8 mouse cellular contexts compared by ENCODE assay signal in genomic region chr8:3515771-3516417, GRCm38 (mm10). TPM values are rescaled to one million over a fixed set of nuclear protein-coding genes. Genes with fewer than 3 reads are reported as not detected.
DNase-seq lines count a peak whose midpoint lies in the region; ATAC-seq and TF ChIP-seq lines count a peak whose summit lies in the region.

No protein-coding gene starts in this region.

- no peaks in the 10 kb centered on the region for H3K9me3 ChIP-seq in forebrain, embryonic 14.5 days (replicated peaks; ENCODE audit: control insufficient read depth, low read length)
- H3K9me3 ChIP-seq in hindbrain, embryonic 14.5 days (ENCODE audit: control insufficient read depth, low read length), result no peaks in the 10 kb centered on the region

- DNase-seq in gastrocnemius, adult 18-20 months (ENCODE audit: low spot score), result peak; percentile 16
- no peak for DNase-seq in gastrocnemius, postnatal 14 days
- peak; percentile 48 for DNase-seq in forebrain, embryonic 14.5 days (ENCODE audit: low spot score)
- DNase-seq in hindbrain, embryonic 14.5 days (ENCODE audit: low spot score), result peak; percentile 53
- peak; percentile 49 to 52 for DNase-seq in layer of hippocampus, postnatal 36 days
- DNase-seq in lung, postnatal 25 days (ENCODE audit: low spot score), result peak; percentile 41
- DNase-seq in right cerebral cortex, postnatal 10 days (ENCODE audit: low spot score in 2 of 2), result peak; percentile 76 to 85

- H3K4me1 ChIP-seq in bone marrow, adult 2 months (ENCODE audit: control insufficient read depth, insufficient read depth, low read length), result no peaks in the 10 kb centered on the region; the same call in 1 of the 2 replicates
- H3K4me1 ChIP-seq in forebrain, embryonic 14.5 days (ENCODE audit: control insufficient read depth, insufficient read depth, low read length), result no peaks in the 10 kb centered on the region
- H3K4me1 ChIP-seq in hindbrain, embryonic 14.5 days (replicated peaks; ENCODE audit: control insufficient read depth, insufficient read depth, low read length), result 0 out of 2 replicates have a peak, but pooled peaks cover 11% of the 10 kb centered on the region

- peak; percentile 33 for ATAC-seq in forebrain, embryonic 14.5 days
- ATAC-seq in hindbrain, embryonic 14.5 days (ENCODE audit: low FRiP score), result peak; percentile 11

- peak overlapping the region; percentile 59 for H3K9ac ChIP-seq in forebrain, embryonic 14.5 days (ENCODE audit: low read length)
- H3K9ac ChIP-seq in hindbrain, embryonic 14.5 days, result peak overlapping the region; percentile 63

- intact Hi-C loops in gastrocnemius, postnatal 14 days (cut with DNase I; ENCODE audit: low total_unique reads), result no loop called here

- under 1% methylated on average over 25 of the region's 25 CpGs for WGBS in bone marrow, adult 2 months
- under 1% methylated on average over 25 of the region's 25 CpGs for WGBS in forebrain, embryonic 14.5 days
- WGBS in hindbrain, embryonic 14.5 days, result under 1% methylated on average over 25 of the region's 25 CpGs

- peak overlapping the region; percentile 80 for H3K4me3 ChIP-seq in bone marrow, adult 2 months (replicated peaks; ENCODE audit: control insufficient read depth, low read depth, low read length)
- H3K4me3 ChIP-seq in forebrain, embryonic 14.5 days (ENCODE audit: low read depth, low read length), result peak overlapping the region; percentile 32
- H3K4me3 ChIP-seq in hindbrain, embryonic 14.5 days (replicated peaks; ENCODE audit: low read length), result peak overlapping the region; percentile 54

- no peak for TF ChIP-seq CTCF in bone marrow, adult 2 months (IDR thresholded peaks at IDR 0.05; ENCODE audit: control insufficient read depth, insufficient read depth, low read length)

- peak overlapping the region; percentile 44 for H3K27ac ChIP-seq in bone marrow, adult 2 months (ENCODE audit: control insufficient read depth, insufficient read depth, low read depth, low read length, poor library complexity)
- H3K27ac ChIP-seq in forebrain, embryonic 14.5 days (ENCODE audit: low read depth, low read length), result peak overlapping the region; percentile 52
- peak overlapping the region; percentile 82 for H3K27ac ChIP-seq in hindbrain, embryonic 14.5 days

- peaks cover 32% of the 10 kb centered on the region for H3K36me3 ChIP-seq in forebrain, embryonic 14.5 days (ENCODE audit: control insufficient read depth, insufficient read depth, low read length)
- H3K36me3 ChIP-seq in hindbrain, embryonic 14.5 days (replicated peaks; ENCODE audit: control insufficient read depth, insufficient read depth), result peaks cover 32% of the 10 kb centered on the region

- peak overlapping the region; percentile 67 for H3K4me2 ChIP-seq in forebrain, embryonic 14.5 days (ENCODE audit: low read length)
- H3K4me2 ChIP-seq in hindbrain, embryonic 14.5 days (replicated peaks), result peak overlapping the region; percentile 86

- H3K27me3 ChIP-seq in forebrain, embryonic 14.5 days (replicated peaks; ENCODE audit: control insufficient read depth, insufficient read depth, low read length), result no peaks in the 10 kb centered on the region
- no peaks in the 10 kb centered on the region for H3K27me3 ChIP-seq in hindbrain, embryonic 14.5 days (ENCODE audit: control insufficient read depth, insufficient read depth, low read length)

- TF ChIP-seq POLR2A in bone marrow, adult 2 months (IDR thresholded peaks at IDR 0.05; ENCODE audit: borderline replicate concordance, control insufficient read depth, low read depth, low read length), result no peak

RNA-seq across cellular contexts. Expression of gene Pnpla6, which starts 0.7 kb away (rescaled TPM):
- total RNA-seq in gastrocnemius, adult 18-20 months (2021), result 10 to 100 TPM in 1 of 2 experiments, 1 to 10 TPM in 1; 8.0 to 10.0 TPM
- total RNA-seq in gastrocnemius, postnatal 14 days (2021), result 10 to 100 TPM in 1 of 2 experiments, 1 to 10 TPM in 1; 7.9 to 11.1 TPM
- polyA plus RNA-seq in bone marrow, adult 2 months (2011; ENCODE audit: insufficient read depth, insufficient read length, low replicate concordance, missing spikeins), result 36.3 and 52.7 TPM in 2 replicates
- polyA plus RNA-seq in forebrain, embryonic 14.5 days (2014; fragmentation: Nextera tagmentation; extraction: Ambion mirVana), result 16.7 and 20.7 TPM in 2 replicates
- 32.7 and 36.5 TPM in 2 replicates for polyA plus RNA-seq in hindbrain, embryonic 14.5 days (2014; fragmentation: Nextera tagmentation; extraction: Ambion mirVana)
- total RNA-seq in layer of hippocampus, postnatal 36 days (2021), result 10 to 100 TPM; 75.3 to 87.4 TPM

RNA-seq across cellular contexts. Expression of gene Mcoln1, which starts 15.6 kb away (rescaled TPM):
- total RNA-seq in gastrocnemius, adult 18-20 months (2021), result 10 to 100 TPM; 21.5 to 22.5 TPM
- 10 to 100 TPM; 16.5 to 17.4 TPM for total RNA-seq in gastrocnemius, postnatal 14 days (2021)
- 97.4 and 154 TPM in 2 replicates for polyA plus RNA-seq in bone marrow, adult 2 months (2011; ENCODE audit: insufficient read depth, insufficient read length, low replicate concordance, missing spikeins)
- polyA plus RNA-seq in forebrain, embryonic 14.5 days (2014; fragmentation: Nextera tagmentation; extraction: Ambion mirVana), result 50.5 and 52.2 TPM in 2 replicates
- polyA plus RNA-seq in hindbrain, embryonic 14.5 days (2014; fragmentation: Nextera tagmentation; extraction: Ambion mirVana), result 70.0 and 86.0 TPM in 2 replicates
- 10 to 100 TPM; 78.4 to 86.6 TPM for total RNA-seq in layer of hippocampus, postnatal 36 days (2021)

RNA-seq across cellular contexts. Expression of gene Zfp358, which starts 23.0 kb away (rescaled TPM):
- 10 to 100 TPM; 39.1 to 39.4 TPM for total RNA-seq in gastrocnemius, adult 18-20 months (2021)
- 10 to 100 TPM; 16.5 to 17.6 TPM for total RNA-seq in gastrocnemius, postnatal 14 days (2021)
- polyA plus RNA-seq in bone marrow, adult 2 months (2011; ENCODE audit: insufficient read depth, insufficient read length, low replicate concordance, missing spikeins), result 3.9 and 5.8 TPM in 2 replicates
- polyA plus RNA-seq in forebrain, embryonic 14.5 days (2014; fragmentation: Nextera tagmentation; extraction: Ambion mirVana), result 66.2 and 66.5 TPM in 2 replicates
- polyA plus RNA-seq in hindbrain, embryonic 14.5 days (2014; fragmentation: Nextera tagmentation; extraction: Ambion mirVana), result 34.5 and 41.2 TPM in 2 replicates
- total RNA-seq in layer of hippocampus, postnatal 36 days (2021), result 10 to 100 TPM; 28.1 to 31.7 TPM

RNA-seq across cellular contexts. Expression of gene Tex45, which starts 45.2 kb away (rescaled TPM):
- total RNA-seq in gastrocnemius, adult 18-20 months (2021), result not detected
- not detected for total RNA-seq in gastrocnemius, postnatal 14 days (2021)
- polyA plus RNA-seq in bone marrow, adult 2 months (2011; ENCODE audit: insufficient read depth, insufficient read length, low replicate concordance, missing spikeins), result 1.00 TPM in 1 of 2 replicates, not detected in the other
- 0.14 and 0.18 TPM in 2 replicates for polyA plus RNA-seq in forebrain, embryonic 14.5 days (2014; fragmentation: Nextera tagmentation; extraction: Ambion mirVana)
- 0.35 and 0.39 TPM in 2 replicates for polyA plus RNA-seq in hindbrain, embryonic 14.5 days (2014; fragmentation: Nextera tagmentation; extraction: Ambion mirVana)
- under 1 TPM; 0.45 to 0.58 TPM for total RNA-seq in layer of hippocampus, postnatal 36 days (2021)

RNA-seq across cellular contexts. Expression of gene Pex11g, which starts 48.4 kb away (rescaled TPM):
- total RNA-seq in gastrocnemius, adult 18-20 months (2021), result 1 to 10 TPM; 1.9 to 3.2 TPM
- total RNA-seq in gastrocnemius, postnatal 14 days (2021), result 1 to 10 TPM; 2.4 to 2.7 TPM
- polyA plus RNA-seq in bone marrow, adult 2 months (2011; ENCODE audit: insufficient read depth, insufficient read length, low replicate concordance, missing spikeins), result 1.7 and 2.6 TPM in 2 replicates
- polyA plus RNA-seq in forebrain, embryonic 14.5 days (2014; fragmentation: Nextera tagmentation; extraction: Ambion mirVana), result 1.9 and 2.3 TPM in 2 replicates
- 2.3 and 3.2 TPM in 2 replicates for polyA plus RNA-seq in hindbrain, embryonic 14.5 days (2014; fragmentation: Nextera tagmentation; extraction: Ambion mirVana)
- 1 to 10 TPM in 1 of 2 experiments, under 1 TPM in 1; 0.94 to 1.4 TPM for total RNA-seq in layer of hippocampus, postnatal 36 days (2021)

Comparison
In these comparisons a context has a peak if more than half of its experiments do, and no peak if none do; other contexts are left out.
1. RNA of gene Pnpla6, which starts 0.7 kb away (total RNA-seq): 75.3 to 87.4 TPM in layer of hippocampus, postnatal 36 days; 7.9 to 11.1 TPM in gastrocnemius, postnatal 14 days and 8.0 to 10.0 TPM in gastrocnemius, adult 18-20 months; every median in the first group is over 4 times any median in the second.
2. Peak in every context shown above with its lines, with median percentiles within 50 percentile points of each other: H3K27ac ChIP-seq and H3K4me3 ChIP-seq.